Mouse (Mus musculus): ENCODE data around the gene Olfr1229. TPM values are rescaled to one million over a fixed set of nuclear protein-coding genes. Genes with fewer than 3 reads are reported as not detected.

Olfr1229 gene
- polyA plus RNA-seq (2014; fragmentation: Nextera tagmentation; extraction: Ambion mirVana) = not detected in 2 replicates

DNA sequence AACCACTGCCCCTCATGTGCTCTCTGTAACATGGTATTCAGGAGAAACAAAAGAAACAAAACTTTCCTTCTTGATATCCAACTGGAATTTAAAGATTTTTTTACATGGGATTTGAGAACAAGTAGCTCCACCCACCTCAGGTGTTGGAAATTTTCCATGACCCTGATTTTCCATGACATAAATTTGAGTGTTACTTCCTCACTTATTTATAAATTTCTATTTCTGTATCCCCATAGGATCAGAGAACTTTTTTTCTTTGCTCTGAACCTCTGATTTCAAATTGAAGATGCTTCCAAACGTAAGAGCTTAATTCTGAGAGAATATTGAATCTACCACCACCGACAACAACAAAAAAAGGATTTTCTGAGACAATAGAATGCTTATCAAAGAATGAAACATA lies at the start of gene Olfr1229:
Olfr1229 (minus strand) TSS at position 101 of the 400 bp plus-strand sequence.
- Histone ChIP-seq H3K36me3 (ENCODE audit: control insufficient read depth, insufficient read depth, low read length) (no peaks in the 10 kb centered on the region), H3K27ac (ENCODE audit: low read depth, low read length) (no peak within 1 kb of the TSS), H3K9me3 (replicated peaks; ENCODE audit: control insufficient read depth, low read length) (no peaks in the 10 kb centered on the region), H3K9ac (ENCODE audit: low read length) (no peak within 1 kb of the TSS), H3K4me3 (ENCODE audit: low read depth, low read length) (no peak within 1 kb of the TSS), H3K27me3 (replicated peaks; ENCODE audit: control insufficient read depth, insufficient read depth, low read length) (no peaks in the 10 kb centered on the region), H3K4me2 (ENCODE audit: low read length) (no peak within 1 kb of the TSS), H3K4me1 (ENCODE audit: control insufficient read depth, insufficient read depth, low read length) (no peaks in the 10 kb centered on the region)
- no peak for ATAC-seq
- DNase-seq (ENCODE audit: low spot score) = no peak
- WGBS = 78% methylated on average over 2 of the region's 2 CpGs

DNA sequence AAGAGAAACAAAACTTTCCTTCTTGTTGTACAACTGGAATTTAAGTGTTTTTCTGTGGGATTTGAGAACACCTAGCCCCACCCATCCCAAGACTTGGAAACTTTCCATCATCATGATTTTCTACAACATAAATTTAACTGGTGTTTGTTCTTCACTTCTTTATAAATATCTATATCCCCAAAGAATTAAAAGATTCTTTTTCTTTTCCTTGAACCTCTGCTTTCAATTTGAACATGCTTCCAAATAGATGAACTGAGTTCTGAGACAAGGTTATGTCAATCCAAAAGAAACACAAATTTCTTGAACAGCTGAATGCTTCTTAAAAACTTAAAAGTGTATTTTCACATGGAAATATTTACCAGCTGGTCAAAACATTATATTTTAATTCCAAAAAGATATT lies 41.8 kb upstream of the Olfr1229 start, which contains the start of gene Olfr1232:
Olfr1232 (minus strand) TSS at position 101 of the 400 bp plus-strand sequence.
- Histone ChIP-seq H3K4me3 (ENCODE audit: low read depth, low read length) (no peak within 1 kb of the TSS), H3K36me3 (ENCODE audit: control insufficient read depth, insufficient read depth, low read length) (no peaks in the 10 kb centered on the region), H3K4me1 (ENCODE audit: control insufficient read depth, insufficient read depth, low read length) (no peaks in the 10 kb centered on the region), H3K4me2 (ENCODE audit: low read length) (no peak within 1 kb of the TSS), H3K9me3 (replicated peaks; ENCODE audit: control insufficient read depth, low read length) (no peaks in the 10 kb centered on the region), H3K27me3 (replicated peaks; ENCODE audit: control insufficient read depth, insufficient read depth, low read length) (no peaks in the 10 kb centered on the region), H3K9ac (ENCODE audit: low read length) (no peak within 1 kb of the TSS), H3K27ac (ENCODE audit: low read depth, low read length) (no peak within 1 kb of the TSS)
- no peak for ATAC-seq
- no peak for DNase-seq (ENCODE audit: low spot score)

DNA sequence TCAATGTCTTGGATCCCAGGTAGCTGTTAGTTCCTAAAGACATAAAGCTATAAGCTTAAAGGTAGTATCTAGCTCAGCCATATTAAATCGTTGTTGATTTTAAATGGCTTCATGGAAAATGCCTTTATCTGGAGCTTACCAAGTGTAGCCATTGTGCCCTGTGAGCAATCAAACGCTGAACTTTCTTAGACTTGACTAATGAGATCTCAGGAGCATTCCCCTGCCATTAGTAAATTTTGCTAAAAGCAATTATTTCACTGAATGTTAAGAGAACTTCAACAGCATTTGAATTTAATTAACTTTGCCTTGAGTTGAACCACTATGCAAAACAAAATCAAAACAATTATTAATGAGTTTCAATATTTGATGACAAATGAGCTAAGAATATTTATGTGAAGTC lies 19.2 kb upstream of the Olfr1229 start, which contains the start of gene Olfr1231:
Olfr1231 (minus strand) TSS at position 101 of the 400 bp plus-strand sequence.
- Histone ChIP-seq H3K27me3 (replicated peaks; ENCODE audit: control insufficient read depth, insufficient read depth, low read length) (no peaks in the 10 kb centered on the region), H3K9ac (ENCODE audit: low read length) (no peak within 1 kb of the TSS), H3K27ac (ENCODE audit: low read depth, low read length) (no peak within 1 kb of the TSS), H3K36me3 (ENCODE audit: control insufficient read depth, insufficient read depth, low read length) (no peaks in the 10 kb centered on the region), H3K9me3 (replicated peaks; ENCODE audit: control insufficient read depth, low read length) (no peaks in the 10 kb centered on the region), H3K4me3 (ENCODE audit: low read depth, low read length) (no peak within 1 kb of the TSS), H3K4me2 (ENCODE audit: low read length) (no peak within 1 kb of the TSS), H3K4me1 (ENCODE audit: control insufficient read depth, insufficient read depth, low read length) (no peaks in the 10 kb centered on the region)
- ATAC-seq (no peak), DNase-seq (ENCODE audit: low spot score) (no peak)
- 55% methylated on average over 2 of the region's 2 CpGs for WGBS

DNA sequence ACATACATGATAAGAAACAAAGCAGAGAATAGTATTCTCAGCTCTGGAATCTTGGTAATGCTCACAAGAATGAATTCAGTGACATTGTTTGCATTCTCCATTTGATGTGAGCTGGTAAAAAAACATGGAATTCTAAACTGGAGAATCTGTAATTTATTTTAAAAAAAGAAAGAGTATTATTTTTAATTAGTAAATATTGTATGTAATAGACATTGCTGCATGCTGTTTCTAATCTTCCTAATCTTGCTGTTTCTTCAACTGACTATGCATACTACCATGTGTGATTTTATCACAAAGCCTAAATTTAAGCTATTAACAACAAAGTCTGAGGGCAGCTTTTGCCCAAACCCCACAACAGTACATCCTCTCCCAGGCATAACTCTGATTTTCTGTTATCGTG lies 9.4 kb upstream of the Olfr1229 start, which contains the start of gene Olfr1230:
Olfr1230 (minus strand) TSS at position 101 of the 400 bp plus-strand sequence.
- no peak within 1 kb of the TSS for H3K27ac ChIP-seq (ENCODE audit: low read depth, low read length)
- ATAC-seq = no peak
- no peak within 1 kb of the TSS for H3K4me2 ChIP-seq (ENCODE audit: low read length)
- H3K9ac ChIP-seq (ENCODE audit: low read length) = no peak within 1 kb of the TSS
- no peaks in the 10 kb centered on the region for H3K4me1 ChIP-seq (ENCODE audit: control insufficient read depth, insufficient read depth, low read length)
- 92% methylated on average over 1 of the region's 1 CpGs for WGBS
- no peaks in the 10 kb centered on the region for H3K9me3 ChIP-seq (replicated peaks; ENCODE audit: control insufficient read depth, low read length)
- no peak within 1 kb of the TSS for H3K4me3 ChIP-seq (ENCODE audit: low read depth, low read length)
- DNase-seq (ENCODE audit: low spot score) = no peak
- no peaks in the 10 kb centered on the region for H3K36me3 ChIP-seq (ENCODE audit: control insufficient read depth, insufficient read depth, low read length)
- no peaks in the 10 kb centered on the region for H3K27me3 ChIP-seq (replicated peaks; ENCODE audit: control insufficient read depth, insufficient read depth, low read length)

DNA sequence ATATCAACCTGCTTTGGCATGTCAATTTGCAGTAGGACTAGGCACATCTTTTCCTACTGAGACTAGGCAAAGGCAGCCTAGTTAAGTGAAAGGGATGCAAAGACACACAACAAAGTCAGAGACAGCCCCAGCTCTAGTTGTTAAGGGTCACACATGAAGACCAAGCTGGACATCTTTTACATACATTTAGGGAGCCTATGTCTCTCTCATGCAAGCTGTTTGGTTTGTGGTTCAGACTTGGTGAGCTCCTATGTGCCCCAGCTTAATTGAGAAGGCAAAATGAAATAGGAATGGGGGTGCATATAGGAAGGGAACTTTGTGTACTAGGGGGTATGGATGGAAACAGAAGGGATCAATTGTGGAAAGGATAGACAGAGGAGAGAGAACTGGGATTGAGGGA lies 33.9 kb downstream of the Olfr1229 start, which contains the start of gene Olfr1228:
Olfr1228 (minus strand) TSS at position 101 of the 400 bp plus-strand sequence.
- H3K9ac ChIP-seq (ENCODE audit: low read length) = no peak within 1 kb of the TSS
- H3K27me3 ChIP-seq (replicated peaks; ENCODE audit: control insufficient read depth, insufficient read depth, low read length) = no peaks in the 10 kb centered on the region
- ATAC-seq = no peak
- no peak within 1 kb of the TSS for H3K4me3 ChIP-seq (ENCODE audit: low read depth, low read length)
- no peak for DNase-seq (ENCODE audit: low spot score)
- H3K36me3 ChIP-seq (ENCODE audit: control insufficient read depth, insufficient read depth, low read length) = no peaks in the 10 kb centered on the region
- H3K27ac ChIP-seq (ENCODE audit: low read depth, low read length) = no peak within 1 kb of the TSS
- H3K9me3 ChIP-seq (replicated peaks; ENCODE audit: control insufficient read depth, low read length) = no peaks in the 10 kb centered on the region
- H3K4me2 ChIP-seq (ENCODE audit: low read length) = no peak within 1 kb of the TSS
- H3K4me1 ChIP-seq (ENCODE audit: control insufficient read depth, insufficient read depth, low read length) = no peaks in the 10 kb centered on the region

Other genes with a start within 250 kb of the Olfr1229 start
- not detected in 2 replicates for gene Olfr1218, start 226.8 kb downstream of the Olfr1229 start, polyA plus RNA-seq (2014; fragmentation: Nextera tagmentation; extraction: Ambion mirVana)
- gene Olfr1219, start 204.5 kb downstream of the Olfr1229 start, polyA plus RNA-seq (2014; fragmentation: Nextera tagmentation; extraction: Ambion mirVana) = not detected in 2 replicates
- gene Olfr1220, start 181.2 kb downstream of the Olfr1229 start, polyA plus RNA-seq (2014; fragmentation: Nextera tagmentation; extraction: Ambion mirVana) = not detected in 2 replicates
- not detected in 2 replicates for gene Olfr1221, start 170.7 kb downstream of the Olfr1229 start, polyA plus RNA-seq (2014; fragmentation: Nextera tagmentation; extraction: Ambion mirVana)
- not detected in 2 replicates for gene Olfr1222, start 155.0 kb downstream of the Olfr1229 start, polyA plus RNA-seq (2014; fragmentation: Nextera tagmentation; extraction: Ambion mirVana)
- not detected in 2 replicates for gene Olfr1223, start 136.5 kb downstream of the Olfr1229 start, polyA plus RNA-seq (2014; fragmentation: Nextera tagmentation; extraction: Ambion mirVana)
- gene Olfr1224-ps1, start 123.9 kb downstream of the Olfr1229 start, polyA plus RNA-seq (2014; fragmentation: Nextera tagmentation; extraction: Ambion mirVana) = not detected in 2 replicates
- not detected in 2 replicates for gene Olfr1225, start 113.3 kb downstream of the Olfr1229 start, polyA plus RNA-seq (2014; fragmentation: Nextera tagmentation; extraction: Ambion mirVana)
- gene Olfr1226, start 88.0 kb downstream of the Olfr1229 start, polyA plus RNA-seq (2014; fragmentation: Nextera tagmentation; extraction: Ambion mirVana) = not detected in 2 replicates
- gene Olfr1228, start 34.0 kb downstream of the Olfr1229 start, polyA plus RNA-seq (2014; fragmentation: Nextera tagmentation; extraction: Ambion mirVana) = not detected in 2 replicates
- not detected in 2 replicates for gene Olfr1230, start 9.3 kb upstream of the Olfr1229 start, polyA plus RNA-seq (2014; fragmentation: Nextera tagmentation; extraction: Ambion mirVana)
- not detected in 2 replicates for gene Olfr1231, start 19.1 kb upstream of the Olfr1229 start, polyA plus RNA-seq (2014; fragmentation: Nextera tagmentation; extraction: Ambion mirVana)
- gene Olfr1232, start 41.7 kb upstream of the Olfr1229 start, polyA plus RNA-seq (2014; fragmentation: Nextera tagmentation; extraction: Ambion mirVana) = not detected in 2 replicates
- gene Olfr1233, start 54.4 kb upstream of the Olfr1229 start, polyA plus RNA-seq (2014; fragmentation: Nextera tagmentation; extraction: Ambion mirVana) = not detected in 2 replicates
- not detected in 2 replicates for gene Olfr1234, start 76.9 kb upstream of the Olfr1229 start, polyA plus RNA-seq (2014; fragmentation: Nextera tagmentation; extraction: Ambion mirVana)
- not detected in 2 replicates for gene Olfr1238, start 121.7 kb upstream of the Olfr1229 start, polyA plus RNA-seq (2014; fragmentation: Nextera tagmentation; extraction: Ambion mirVana)
- not detected in 2 replicates for gene Olfr1239, start 132.4 kb upstream of the Olfr1229 start, polyA plus RNA-seq (2014; fragmentation: Nextera tagmentation; extraction: Ambion mirVana)
- not detected in 2 replicates for gene Olfr1240, start 155.0 kb upstream of the Olfr1229 start, polyA plus RNA-seq (2014; fragmentation: Nextera tagmentation; extraction: Ambion mirVana)
- gene Olfr1241, start 199.1 kb upstream of the Olfr1229 start, polyA plus RNA-seq (2014; fragmentation: Nextera tagmentation; extraction: Ambion mirVana) = not detected in 2 replicates
- not detected in 2 replicates for gene Olfr1242, start 210.3 kb upstream of the Olfr1229 start, polyA plus RNA-seq (2014; fragmentation: Nextera tagmentation; extraction: Ambion mirVana)
- gene Olfr1243, start 243.5 kb upstream of the Olfr1229 start, polyA plus RNA-seq (2014; fragmentation: Nextera tagmentation; extraction: Ambion mirVana) = not detected in 2 replicates